Mouse (Mus musculus): Measurements from ENCODE around the gene Kif21b. TPM values are rescaled to one million over a fixed set of nuclear protein-coding genes. Genes with fewer than 3 reads are reported as not detected.

The Kif21b gene
- polyA plus RNA-seq, 1 experiment: 16.8 TPM

DNA sequence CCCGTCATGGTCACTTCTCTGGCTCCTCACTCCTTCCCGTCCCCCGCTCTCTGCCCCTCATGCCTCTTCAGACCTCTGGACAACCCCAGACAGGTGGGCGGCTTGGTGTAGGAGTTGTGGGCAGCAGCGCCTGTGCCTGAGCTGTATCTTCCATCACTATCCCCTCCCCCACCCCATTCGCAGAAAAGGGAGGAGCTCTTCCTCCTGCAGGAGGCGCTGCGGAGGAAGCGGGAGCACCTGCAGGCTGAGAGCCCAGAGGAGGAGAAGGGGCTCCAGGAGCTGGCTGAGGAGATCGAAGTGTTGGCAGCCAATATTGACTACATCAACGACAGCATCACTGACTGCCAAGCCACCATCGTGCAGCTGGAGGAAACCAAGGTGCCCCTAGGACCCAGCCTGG lies 28.6 kb downstream of the Kif21b start:
- no peak for TF ChIP-seq TCF12 (IDR thresholded peaks at IDR 0.05; ENCODE audit: insufficient read depth, poor library complexity, severe bottlenecking)
- H3K4me3 ChIP-seq: no peak overlapping the region
- no peak overlapping the region for H3K4me2 ChIP-seq (ENCODE audit: low read depth)
- no peaks in the 10 kb centered on the region for H3K27me3 ChIP-seq (ENCODE audit: control insufficient read depth, insufficient read depth, insufficient read length)
- H3ac ChIP-seq (ENCODE audit: control insufficient read depth, insufficient read length): no peak overlapping the region
- no peaks in the 10 kb centered on the region for H3K79me2 ChIP-seq (ENCODE audit: control insufficient read depth, insufficient read depth)
- H3K36me3 ChIP-seq (ENCODE audit: control insufficient read depth, insufficient read depth): peaks cover 27% of the 10 kb centered on the region

GRCm38 (mm10) chr1:136160297-136160696 lies 29.1 kb downstream of the Kif21b start:
- no peaks in the 10 kb centered on the region for H3K79me2 ChIP-seq (ENCODE audit: control insufficient read depth, insufficient read depth)
- H3K4me3 ChIP-seq: no peak overlapping the region
- peaks cover 27% of the 10 kb centered on the region for H3K36me3 ChIP-seq (ENCODE audit: control insufficient read depth, insufficient read depth)
- no peak overlapping the region for H3ac ChIP-seq (ENCODE audit: control insufficient read depth, insufficient read length)
- TF ChIP-seq CEBPB (IDR thresholded peaks at IDR 0.05; ENCODE audit: insufficient read depth, poor library complexity, severe bottlenecking) (no peak), REST (IDR thresholded peaks at IDR 0.05; ENCODE audit: insufficient read depth, insufficient read length) (no peak), USF1 (IDR thresholded peaks at IDR 0.05; ENCODE audit: low read depth) (no peak), E2F4 (IDR thresholded peaks at IDR 0.05; ENCODE audit: insufficient read depth) (no peak), POLR2AphosphoS2 (IDR thresholded peaks at IDR 0.05; ENCODE audit: insufficient read length, low read depth) (no peak), POLR2A (IDR thresholded peaks at IDR 0.05; ENCODE audit: insufficient read length, low read depth) (no peak), MYOD1 (IDR thresholded peaks at IDR 0.05; ENCODE audit: control insufficient read depth in 1 of 3, insufficient read length in 2 of 3, low read depth in 2 of 3) (no peak), TCF3 (IDR thresholded peaks at IDR 0.05; ENCODE audit: insufficient read length, low read depth) (no peak), MYOG (IDR thresholded peaks at IDR 0.05; ENCODE audit: control insufficient read depth in 1 of 3, insufficient read depth in 1 of 3, insufficient read length in 2 of 3, low read depth in 2 of 3) (no peak), TCF12 (IDR thresholded peaks at IDR 0.05; ENCODE audit: insufficient read depth, poor library complexity, severe bottlenecking) (no peak), MAX (IDR thresholded peaks at IDR 0.05; ENCODE audit: low read depth) (no peak), SRF (IDR thresholded peaks at IDR 0.05; ENCODE audit: control insufficient read depth, insufficient read length, low read depth) (no peak)
- no peaks in the 10 kb centered on the region for H3K27me3 ChIP-seq (ENCODE audit: control insufficient read depth, insufficient read depth, insufficient read length)
- H3K4me2 ChIP-seq (ENCODE audit: low read depth): no peak overlapping the region

- Histone ChIP-seq H3K4me3 (no peak overlapping the region), H3ac (ENCODE audit: control insufficient read depth, insufficient read length) (no peak overlapping the region), H3K79me2 (ENCODE audit: control insufficient read depth, insufficient read depth) (no peaks in the 10 kb centered on the region), H3K4me2 (ENCODE audit: low read depth) (no peak overlapping the region), H3K27me3 (ENCODE audit: control insufficient read depth, insufficient read depth, insufficient read length) (no peaks in the 10 kb centered on the region), H3K36me3 (ENCODE audit: control insufficient read depth, insufficient read depth) (peaks cover 25% of the 10 kb centered on the region)
- TF ChIP-seq TCF3 (IDR thresholded peaks at IDR 0.05; ENCODE audit: insufficient read length, low read depth) (no peak), MYOD1 (IDR thresholded peaks at IDR 0.05; ENCODE audit: control insufficient read depth in 1 of 3, insufficient read length in 2 of 3, low read depth in 2 of 3) (no peak), REST (IDR thresholded peaks at IDR 0.05; ENCODE audit: insufficient read depth, insufficient read length) (no peak), TCF12 (IDR thresholded peaks at IDR 0.05; ENCODE audit: insufficient read depth, poor library complexity, severe bottlenecking) (no peak), USF1 (IDR thresholded peaks at IDR 0.05; ENCODE audit: low read depth) (no peak), E2F4 (IDR thresholded peaks at IDR 0.05; ENCODE audit: insufficient read depth) (no peak), CEBPB (IDR thresholded peaks at IDR 0.05; ENCODE audit: insufficient read depth, poor library complexity, severe bottlenecking) (no peak), MAX (IDR thresholded peaks at IDR 0.05; ENCODE audit: low read depth) (no peak), SRF (IDR thresholded peaks at IDR 0.05; ENCODE audit: control insufficient read depth, insufficient read length, low read depth) (no peak), POLR2AphosphoS2 (IDR thresholded peaks at IDR 0.05; ENCODE audit: insufficient read length, low read depth) (no peak), POLR2A (IDR thresholded peaks at IDR 0.05; ENCODE audit: insufficient read length, low read depth) (no peak), MYOG (IDR thresholded peaks at IDR 0.05; ENCODE audit: control insufficient read depth in 1 of 3, insufficient read depth in 1 of 3, insufficient read length in 2 of 3, low read depth in 2 of 3) (no peak)
These were observed 29.7 kb downstream of the Kif21b start for GRCm38 (mm10) chr1:136160930-136161329.

DNA sequence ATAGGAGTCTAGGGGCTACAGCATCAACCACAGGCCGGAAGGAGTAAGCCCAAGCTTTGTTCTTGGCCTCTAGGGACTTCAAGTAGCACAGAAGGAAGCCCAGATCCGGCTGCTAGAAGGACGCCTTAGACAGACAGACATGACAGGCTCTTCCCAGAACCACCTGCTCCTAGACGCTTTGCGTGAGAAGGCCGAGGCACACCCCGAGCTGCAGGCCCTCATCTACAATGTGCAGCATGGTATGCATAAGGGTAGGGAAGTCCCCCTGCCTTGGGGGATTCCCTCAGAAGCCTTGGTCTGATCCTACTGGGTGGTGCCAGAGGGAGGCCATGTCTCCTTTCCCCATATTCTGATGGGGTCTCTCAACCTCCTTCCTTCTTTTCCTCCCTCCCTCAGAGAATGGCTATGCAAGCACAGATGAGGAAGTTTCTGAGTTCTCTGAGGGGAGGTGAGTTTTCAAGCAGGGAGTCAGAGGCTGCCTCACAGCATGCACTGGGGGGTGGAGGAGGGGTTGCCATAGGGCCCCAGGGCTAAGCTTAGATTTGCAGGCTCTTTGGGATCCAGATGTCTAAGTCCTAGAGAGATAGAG lies 30.2 kb downstream of the Kif21b start:
- no peak overlapping the region for H3ac ChIP-seq (ENCODE audit: control insufficient read depth, insufficient read length)
- TF ChIP-seq USF1 (IDR thresholded peaks at IDR 0.05; ENCODE audit: low read depth): no peak
- no peak for TF ChIP-seq E2F4 (IDR thresholded peaks at IDR 0.05; ENCODE audit: insufficient read depth)
- no peak for TF ChIP-seq CEBPB (IDR thresholded peaks at IDR 0.05; ENCODE audit: insufficient read depth, poor library complexity, severe bottlenecking)
- TF ChIP-seq POLR2A (IDR thresholded peaks at IDR 0.05; ENCODE audit: insufficient read length, low read depth): no peak
- no peak for TF ChIP-seq TCF12 (IDR thresholded peaks at IDR 0.05; ENCODE audit: insufficient read depth, poor library complexity, severe bottlenecking)
- no peak for TF ChIP-seq TCF3 (IDR thresholded peaks at IDR 0.05; ENCODE audit: insufficient read length, low read depth)
- TF ChIP-seq REST (IDR thresholded peaks at IDR 0.05; ENCODE audit: insufficient read depth, insufficient read length): no peak
- no peak for TF ChIP-seq MAX (IDR thresholded peaks at IDR 0.05; ENCODE audit: low read depth)
- TF ChIP-seq SRF (IDR thresholded peaks at IDR 0.05; ENCODE audit: control insufficient read depth, insufficient read length, low read depth): no peak
- no peak overlapping the region for H3K4me2 ChIP-seq (ENCODE audit: low read depth)
- no peak overlapping the region for H3K4me3 ChIP-seq
- H3K36me3 ChIP-seq (ENCODE audit: control insufficient read depth, insufficient read depth): peaks cover 21% of the 10 kb centered on the region
- H3K79me2 ChIP-seq (ENCODE audit: control insufficient read depth, insufficient read depth): no peaks in the 10 kb centered on the region
- no peaks in the 10 kb centered on the region for H3K27me3 ChIP-seq (ENCODE audit: control insufficient read depth, insufficient read depth, insufficient read length)

DNA sequence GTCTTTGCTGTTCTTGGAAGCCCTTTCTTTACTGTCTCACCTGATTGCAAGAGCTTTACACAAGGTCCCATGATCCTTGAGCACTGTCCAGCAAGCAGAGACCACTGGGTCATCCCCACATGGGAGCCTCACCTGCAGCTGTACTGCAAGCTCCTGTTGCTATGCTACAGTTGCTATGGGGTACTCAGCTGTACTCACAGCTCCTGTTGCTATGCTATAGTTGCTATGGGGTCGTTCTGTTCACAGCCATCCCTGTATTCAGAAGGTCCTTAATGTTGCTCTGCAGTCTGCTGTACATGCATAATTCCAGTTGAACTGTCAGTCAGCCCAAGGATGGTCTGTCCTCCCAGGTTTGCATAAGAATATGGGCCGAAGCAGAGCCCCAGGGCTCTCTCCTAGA lies 34.2 kb downstream of the Kif21b start:
- H3K4me2 ChIP-seq (ENCODE audit: low read depth): no peak overlapping the region
- no peaks in the 10 kb centered on the region for H3K27me3 ChIP-seq (ENCODE audit: control insufficient read depth, insufficient read depth, insufficient read length)
- H3K79me2 ChIP-seq (ENCODE audit: control insufficient read depth, insufficient read depth): no peaks in the 10 kb centered on the region
- TF ChIP-seq MAX (IDR thresholded peaks at IDR 0.05; ENCODE audit: low read depth): no peak
- TF ChIP-seq MYOG (IDR thresholded peaks at IDR 0.05; ENCODE audit: control insufficient read depth in 1 of 3, insufficient read depth in 1 of 3, insufficient read length in 2 of 3, low read depth in 2 of 3): no peak
- TF ChIP-seq POLR2AphosphoS2 (IDR thresholded peaks at IDR 0.05; ENCODE audit: insufficient read length, low read depth): peak; percentile 7
- no peak overlapping the region for H3K4me3 ChIP-seq
- no peak overlapping the region for H3ac ChIP-seq (ENCODE audit: control insufficient read depth, insufficient read length)
- H3K36me3 ChIP-seq (ENCODE audit: control insufficient read depth, insufficient read depth): peaks cover 6% of the 10 kb centered on the region

Measured in myocyte (in vitro differentiated cells).